Mouse (Mus musculus) fat pad, adult 2 months (tissue): ENCODE measurements around the gene Nlrx1.

ENCODE experiments used
- DNase-seq: peaks from one replicate; pipeline ENCODE4 v3.0.0-alpha.2; 2011; ENCODE audit warnings: low read depth, low spot score; ENCODE audit errors: extremely low read depth

The Nlrx1 gene

GRCm38 (mm10) chr9:44237128-44237527 is 31.3 kb downstream of the Nlrx1 start:
- no peak for DNase-seq

- no peak for DNase-seq
These were observed 31.8 kb downstream of the Nlrx1 start for GRCm38 (mm10) chr9:44236601-44237000.

- no peak for DNase-seq
These were observed 33.6 kb downstream of the Nlrx1 start for GRCm38 (mm10) chr9:44234479-44235427.

- DNase-seq = peak; percentile 66
These were observed 34.5 kb downstream of the Nlrx1 start, which contains the start of gene Cbl for GRCm38 (mm10) chr9:44233802-44234478. Cbl (minus strand) TSS chr9:44234049.

GRCm38 (mm10) chr9:44233021-44233801 is 35.2 kb downstream of the Nlrx1 start:
- no peak for DNase-seq

GRCm38 (mm10) chr9:44231609-44232008 is 36.8 kb downstream of the Nlrx1 start:
- DNase-seq = peak; percentile 73

GRCm38 (mm10) chr9:44225993-44226392 is 42.4 kb downstream of the Nlrx1 start:
- DNase-seq = no peak

GRCm38 (mm10) chr9:44213538-44213937 is 54.9 kb downstream of the Nlrx1 start:
- DNase-seq = no peak

- DNase-seq = no peak
These were observed 56.0 kb downstream of the Nlrx1 start for GRCm38 (mm10) chr9:44212406-44212805.

GRCm38 (mm10) chr9:44209416-44209815 is 59.0 kb downstream of the Nlrx1 start:
- DNase-seq = no peak

- DNase-seq = no peak
These were observed 60.6 kb downstream of the Nlrx1 start for GRCm38 (mm10) chr9:44207840-44208239.
